Mouse (Mus musculus): ENCODE data around the gene Cox6b1. TPM values are rescaled to one million over a fixed set of nuclear protein-coding genes. Genes with fewer than 3 reads are reported as not detected.

Gene Cox6b1
- polyA plus RNA-seq, 1 experiment from 2014 or later: 989 TPM

GRCm38 (mm10) chr7:30586455-30587020 is 39.4 kb downstream of the Cox6b1 start:
- no peak for DNase-seq (ENCODE audit: low spot score)

- no peak for DNase-seq (ENCODE audit: low spot score)
Observed at GRCm38 (mm10) chr7:30585170-30585569, 40.8 kb downstream of the Cox6b1 start.

DNA sequence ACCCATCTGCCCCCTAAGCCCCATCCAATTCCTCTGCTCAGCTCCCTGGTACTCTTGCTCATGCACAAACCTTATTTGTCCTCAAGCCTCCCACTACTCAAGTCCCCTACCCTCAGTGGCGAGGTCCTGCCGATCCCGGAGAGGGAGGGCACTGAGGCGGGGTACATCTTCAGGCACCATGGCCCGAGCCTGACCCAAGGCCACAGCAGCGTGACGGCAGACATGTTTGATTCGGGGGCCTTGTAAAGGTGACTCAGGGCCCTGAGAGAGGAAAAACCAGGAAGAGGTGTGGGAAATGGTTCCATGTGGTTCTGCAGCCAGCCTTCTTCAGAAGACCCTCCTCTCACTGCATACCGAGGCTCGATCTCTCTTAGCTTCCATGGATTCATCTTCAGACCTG is 41.6 kb downstream of the Cox6b1 start:
- DNase-seq (ENCODE audit: low spot score): no peak

DNA sequence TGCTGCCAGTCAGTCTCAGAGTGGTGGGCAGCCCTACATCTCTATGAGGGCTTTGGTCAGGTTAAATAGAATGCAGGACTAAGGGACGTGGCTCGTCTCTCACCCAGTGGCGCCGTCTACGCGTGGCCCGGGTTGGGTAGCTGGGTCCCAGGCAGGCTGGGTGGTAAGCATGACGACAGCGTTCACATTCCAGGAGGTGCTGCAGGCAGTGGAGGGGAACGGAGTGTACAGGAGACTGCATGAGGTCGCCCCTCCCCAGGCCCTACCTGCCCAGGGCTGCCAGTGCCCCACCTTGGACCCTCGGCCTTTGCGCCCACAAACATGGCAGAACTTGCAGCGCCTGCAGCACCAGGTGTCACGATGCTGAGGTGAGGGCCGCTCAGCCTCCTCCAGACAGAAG is 44.4 kb downstream of the Cox6b1 start:
- no peak for DNase-seq (ENCODE audit: low spot score)

DNA sequence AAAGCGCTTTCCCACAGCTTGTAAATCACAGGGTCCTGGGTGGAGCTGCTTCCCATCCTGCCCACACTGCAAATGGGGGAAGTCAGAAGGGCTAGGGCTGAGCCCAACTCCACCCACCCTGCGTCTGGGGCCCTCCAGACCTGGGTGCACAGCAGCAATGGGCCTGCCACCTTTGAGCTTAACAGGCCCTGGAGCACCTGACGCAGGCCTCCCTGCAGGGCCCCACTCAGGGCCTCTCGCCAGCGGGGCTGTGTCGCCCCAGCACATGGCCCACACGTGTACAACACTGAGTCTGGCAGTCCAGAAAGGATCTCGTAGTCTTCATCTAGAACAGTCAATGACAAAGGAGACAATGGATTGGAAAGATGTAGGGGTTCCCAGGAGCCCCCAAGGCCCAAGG is 46.0 kb downstream of the Cox6b1 start:
- DNase-seq (ENCODE audit: low spot score): no peak

DNA sequence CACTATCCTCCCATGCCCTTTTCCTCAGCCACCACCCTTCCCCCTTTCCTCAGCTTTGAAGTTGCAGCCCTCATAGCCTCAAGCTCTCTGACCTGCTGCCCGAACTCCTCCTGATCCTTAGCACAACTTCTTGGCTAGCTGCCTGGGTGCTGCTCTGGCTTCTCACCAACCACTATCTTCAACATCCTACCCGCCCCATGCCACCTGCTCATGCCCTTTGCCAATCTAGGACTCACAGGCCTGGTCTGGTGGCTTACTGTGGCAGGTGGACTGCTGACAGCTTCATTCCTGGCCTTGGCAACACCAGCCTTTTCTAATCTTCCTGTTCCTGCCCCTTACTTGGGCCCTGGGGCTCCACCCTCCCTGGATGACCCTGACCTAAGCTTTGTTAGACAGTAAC is 53.0 kb downstream of the Cox6b1 start:
- no peak for DNase-seq (ENCODE audit: low spot score)

GRCm38 (mm10) chr7:30572389-30572788 is 53.6 kb downstream of the Cox6b1 start:
- no peak for DNase-seq (ENCODE audit: low spot score)

GRCm38 (mm10) chr7:30567555-30567954 is 58.4 kb downstream of the Cox6b1 start:
- DNase-seq (ENCODE audit: low spot score): no peak

Small RNA genes lying within 50 kb of the gene (microRNA-seq; reads per million reads assigned to microRNA genes)
- 1.2 reads per million for gene Mir3569 (ENCODE audit: borderline number of aligned reads)

Other genes starting within 250 kb of the Cox6b1 start
- gene Tyrobp, start 212.4 kb downstream of the Cox6b1 start, polyA plus RNA-seq (2015; fragmentation: Nextera tagmentation; extraction: Ambion mirVana): 112 and 116 TPM in 2 replicates
- 110 and 139 TPM in 2 replicates for gene Hcst, start 206.3 kb downstream of the Cox6b1 start, polyA plus RNA-seq (2015; fragmentation: Nextera tagmentation; extraction: Ambion mirVana)
- gene Nfkbid, start 204.4 kb downstream of the Cox6b1 start, polyA plus RNA-seq (2015; fragmentation: Nextera tagmentation; extraction: Ambion mirVana): 20.2 and 20.3 TPM in 2 replicates
- gene Aplp1, start 180.6 kb downstream of the Cox6b1 start, polyA plus RNA-seq (2015; fragmentation: Nextera tagmentation; extraction: Ambion mirVana): 1.3 and 2.8 TPM in 2 replicates
- 0.10 and 0.17 TPM in 2 replicates for gene Kirrel2, start 168.5 kb downstream of the Cox6b1 start, polyA plus RNA-seq (2015; fragmentation: Nextera tagmentation; extraction: Ambion mirVana)
- gene Nphs1, start 167.8 kb downstream of the Cox6b1 start, polyA plus RNA-seq (2015; fragmentation: Nextera tagmentation; extraction: Ambion mirVana): 0.29 and 0.46 TPM in 2 replicates
- gene Prodh2, start 132.5 kb downstream of the Cox6b1 start, polyA plus RNA-seq (2015; fragmentation: Nextera tagmentation; extraction: Ambion mirVana): not detected in 2 replicates
- gene Arhgap33, start 91.1 kb downstream of the Cox6b1 start, polyA plus RNA-seq (2015; fragmentation: Nextera tagmentation; extraction: Ambion mirVana): 3.6 and 4.6 TPM in 2 replicates
- gene Hspb6, start 74.0 kb downstream of the Cox6b1 start, polyA plus RNA-seq (2015; fragmentation: Nextera tagmentation; extraction: Ambion mirVana): 6.9 and 7.5 TPM in 2 replicates
- gene Proser3, start 73.9 kb downstream of the Cox6b1 start, polyA plus RNA-seq (2015; fragmentation: Nextera tagmentation; extraction: Ambion mirVana): 3.6 and 5.2 TPM in 2 replicates
- gene Lin37, start 66.3 kb downstream of the Cox6b1 start, polyA plus RNA-seq (2015; fragmentation: Nextera tagmentation; extraction: Ambion mirVana): 91.1 and 96.6 TPM in 2 replicates
- gene U2af1l4, start 62.9 kb downstream of the Cox6b1 start, polyA plus RNA-seq (2015; fragmentation: Nextera tagmentation; extraction: Ambion mirVana): 101 and 112 TPM in 2 replicates
- gene Gm49396, start 62.8 kb downstream of the Cox6b1 start, polyA plus RNA-seq (2015; fragmentation: Nextera tagmentation; extraction: Ambion mirVana): 8.4 and 9.8 TPM in 2 replicates
- gene Psenen, start 62.5 kb downstream of the Cox6b1 start, polyA plus RNA-seq (2015; fragmentation: Nextera tagmentation; extraction: Ambion mirVana): 203 and 204 TPM in 2 replicates
- 4.0 and 7.8 TPM in 2 replicates for gene Igflr1, start 60.7 kb downstream of the Cox6b1 start, polyA plus RNA-seq (2015; fragmentation: Nextera tagmentation; extraction: Ambion mirVana)
- gene Kmt2b, start 37.4 kb downstream of the Cox6b1 start, polyA plus RNA-seq (2015; fragmentation: Nextera tagmentation; extraction: Ambion mirVana): 7.2 and 9.3 TPM in 2 replicates
- 0.31 and 0.32 TPM in 2 replicates for gene Zbtb32, start 27.2 kb downstream of the Cox6b1 start, polyA plus RNA-seq (2015; fragmentation: Nextera tagmentation; extraction: Ambion mirVana)
- gene Upk1a, start 13.3 kb downstream of the Cox6b1 start, polyA plus RNA-seq (2015; fragmentation: Nextera tagmentation; extraction: Ambion mirVana): 0.75 and 0.90 TPM in 2 replicates
- not detected in 2 replicates for gene Etv2, start 9.7 kb upstream of the Cox6b1 start, polyA plus RNA-seq (2015; fragmentation: Nextera tagmentation; extraction: Ambion mirVana)
- 151 and 153 TPM in 2 replicates for gene Rbm42, start 24.2 kb upstream of the Cox6b1 start, polyA plus RNA-seq (2015; fragmentation: Nextera tagmentation; extraction: Ambion mirVana)
- 50.2 and 51.0 TPM in 2 replicates for gene Haus5, start 38.8 kb upstream of the Cox6b1 start, polyA plus RNA-seq (2015; fragmentation: Nextera tagmentation; extraction: Ambion mirVana)
- not detected in 2 replicates for gene Pmis2, start 45.5 kb upstream of the Cox6b1 start, polyA plus RNA-seq (2015; fragmentation: Nextera tagmentation; extraction: Ambion mirVana)
- gene 2200002J24Rik, start 72.8 kb upstream of the Cox6b1 start, polyA plus RNA-seq (2015; fragmentation: Nextera tagmentation; extraction: Ambion mirVana): 0.81 and 1.2 TPM in 2 replicates
- gene Atp4a, start 86.1 kb upstream of the Cox6b1 start, polyA plus RNA-seq (2015; fragmentation: Nextera tagmentation; extraction: Ambion mirVana): 1.4 and 1.5 TPM in 2 replicates
- gene Tmem147, start 103.4 kb upstream of the Cox6b1 start, polyA plus RNA-seq (2015; fragmentation: Nextera tagmentation; extraction: Ambion mirVana): 173 and 184 TPM in 2 replicates
- 0.43 TPM in 1 of 2 replicates, not detected in the other for gene Gapdhs, start 117.5 kb upstream of the Cox6b1 start, polyA plus RNA-seq (2015; fragmentation: Nextera tagmentation; extraction: Ambion mirVana)
- 2.0 and 4.1 TPM in 2 replicates for gene Sbsn, start 125.3 kb upstream of the Cox6b1 start, polyA plus RNA-seq (2015; fragmentation: Nextera tagmentation; extraction: Ambion mirVana)
- 10.7 and 12.7 TPM in 2 replicates for gene Dmkn, start 137.6 kb upstream of the Cox6b1 start, polyA plus RNA-seq (2015; fragmentation: Nextera tagmentation; extraction: Ambion mirVana)
- gene Krtdap, start 161.7 kb upstream of the Cox6b1 start, polyA plus RNA-seq (2015; fragmentation: Nextera tagmentation; extraction: Ambion mirVana): 36.0 and 39.0 TPM in 2 replicates
- gene Ffar2, start 197.6 kb upstream of the Cox6b1 start, polyA plus RNA-seq (2015; fragmentation: Nextera tagmentation; extraction: Ambion mirVana): 0.95 and 1.5 TPM in 2 replicates
- gene Ffar3, start 230.0 kb upstream of the Cox6b1 start, polyA plus RNA-seq (2015; fragmentation: Nextera tagmentation; extraction: Ambion mirVana): 0.10 TPM in 1 of 2 replicates, not detected in the other
- not detected in 2 replicates for gene Ffar1, start 235.4 kb upstream of the Cox6b1 start, polyA plus RNA-seq (2015; fragmentation: Nextera tagmentation; extraction: Ambion mirVana)